Mouse (Mus musculus): Measurements from ENCODE around the gene Cntn4. TPM values are rescaled to one million over a fixed set of nuclear protein-coding genes. Genes with fewer than 3 reads are reported as not detected.

The Cntn4 gene
- polyA plus RNA-seq, 2 experiments: 1.2 to 1.9 TPM

- H3K27ac ChIP-seq (replicated peaks; ENCODE audit: low read depth, low read length): no peak overlapping the region
- H3K4me1 ChIP-seq (ENCODE audit: control insufficient read depth, insufficient read depth, low read length): no peaks in the 10 kb centered on the region
- WGBS: 80% methylated on average over 4 of the region's 4 CpGs
- H3K27me3 ChIP-seq (ENCODE audit: control insufficient read depth, insufficient read depth, low read length): no peaks in the 10 kb centered on the region
- TF ChIP-seq POLR2A (IDR thresholded peaks at IDR 0.05; ENCODE audit: borderline replicate concordance, extremely low read depth, insufficient read depth, insufficient read length): no peak
- no peaks in the 10 kb centered on the region for H3K9me3 ChIP-seq (ENCODE audit: control insufficient read depth, low read length)
- H3K36me3 ChIP-seq (ENCODE audit: control insufficient read depth, insufficient read depth, low read length): no peaks in the 10 kb centered on the region
- H3K9ac ChIP-seq (ENCODE audit: low read depth, low read length, severe bottlenecking): no peak overlapping the region
- H3K4me2 ChIP-seq (replicated peaks; ENCODE audit: low read depth, low read length, severe bottlenecking): no peak overlapping the region
- ATAC-seq (ENCODE audit: low FRiP score, low read depth): no peak
- H3K4me3 ChIP-seq (replicated peaks; ENCODE audit: low read length): no peak overlapping the region
- DNase-seq (ENCODE audit: low spot score): no peak
Observed at GRCm38 (mm10) chr6:106268723-106269122, 591.3 kb downstream of the Cntn4 start.

- no peak overlapping the region for H3K27ac ChIP-seq (replicated peaks; ENCODE audit: low read depth, low read length)
- H3K27me3 ChIP-seq (ENCODE audit: control insufficient read depth, insufficient read depth, low read length): no peaks in the 10 kb centered on the region
- no peak for TF ChIP-seq POLR2A (IDR thresholded peaks at IDR 0.05; ENCODE audit: borderline replicate concordance, extremely low read depth, insufficient read depth, insufficient read length)
- no peaks in the 10 kb centered on the region for H3K4me1 ChIP-seq (ENCODE audit: control insufficient read depth, insufficient read depth, low read length)
- H3K9ac ChIP-seq (ENCODE audit: low read depth, low read length, severe bottlenecking): no peak overlapping the region
- H3K4me3 ChIP-seq (replicated peaks; ENCODE audit: low read length): no peak overlapping the region
- WGBS: 85% methylated on average over 2 of the region's 2 CpGs
- no peak overlapping the region for H3K4me2 ChIP-seq (replicated peaks; ENCODE audit: low read depth, low read length, severe bottlenecking)
- no peaks in the 10 kb centered on the region for H3K9me3 ChIP-seq (ENCODE audit: control insufficient read depth, low read length)
- H3K36me3 ChIP-seq (ENCODE audit: control insufficient read depth, insufficient read depth, low read length): no peaks in the 10 kb centered on the region
- ATAC-seq (ENCODE audit: low FRiP score, low read depth): no peak
- no peak for DNase-seq (ENCODE audit: low spot score)
Observed at GRCm38 (mm10) chr6:106277139-106277538, 599.7 kb downstream of the Cntn4 start.

DNA sequence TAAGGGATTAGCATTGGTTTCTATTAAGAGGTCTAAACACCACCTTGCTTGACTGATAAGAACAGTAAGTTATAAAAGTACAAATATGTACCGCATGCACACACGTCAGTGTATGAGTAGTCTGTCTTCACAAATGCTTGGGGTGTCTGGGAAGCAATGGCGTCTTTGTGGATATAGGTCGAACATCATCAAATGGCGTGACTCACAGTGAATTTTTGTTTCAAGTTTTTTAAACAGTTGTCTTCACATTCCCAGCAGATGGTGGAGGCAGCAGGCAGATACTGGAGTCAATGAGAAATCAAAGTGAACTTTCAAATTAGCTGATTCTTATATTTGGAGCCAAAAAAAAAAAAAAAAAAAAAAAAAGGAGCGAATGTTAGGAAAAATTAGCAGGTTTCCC lies 604.2 kb downstream of the Cntn4 start:
- no peak for TF ChIP-seq POLR2A (IDR thresholded peaks at IDR 0.05; ENCODE audit: borderline replicate concordance, extremely low read depth, insufficient read depth, insufficient read length)
- ATAC-seq (ENCODE audit: low FRiP score, low read depth) (no peak), DNase-seq (ENCODE audit: low spot score) (no peak)
- Histone ChIP-seq H3K9ac (ENCODE audit: low read depth, low read length, severe bottlenecking) (no peak overlapping the region), H3K4me3 (replicated peaks; ENCODE audit: low read length) (no peak overlapping the region), H3K4me2 (replicated peaks; ENCODE audit: low read depth, low read length, severe bottlenecking) (no peak overlapping the region), H3K4me1 (ENCODE audit: control insufficient read depth, insufficient read depth, low read length) (no peaks in the 10 kb centered on the region), H3K9me3 (ENCODE audit: control insufficient read depth, low read length) (no peaks in the 10 kb centered on the region), H3K27me3 (ENCODE audit: control insufficient read depth, insufficient read depth, low read length) (no peaks in the 10 kb centered on the region), H3K36me3 (ENCODE audit: control insufficient read depth, insufficient read depth, low read length) (no peaks in the 10 kb centered on the region), H3K27ac (replicated peaks; ENCODE audit: low read depth, low read length) (no peak overlapping the region)
- WGBS: 91% methylated on average over 6 of the region's 6 CpGs

GRCm38 (mm10) chr6:106283815-106284214 lies 606.4 kb downstream of the Cntn4 start:
- H3K9me3 ChIP-seq (ENCODE audit: control insufficient read depth, low read length): no peaks in the 10 kb centered on the region
- no peaks in the 10 kb centered on the region for H3K4me1 ChIP-seq (ENCODE audit: control insufficient read depth, insufficient read depth, low read length)
- TF ChIP-seq POLR2A (IDR thresholded peaks at IDR 0.05; ENCODE audit: borderline replicate concordance, extremely low read depth, insufficient read depth, insufficient read length): no peak
- no peak overlapping the region for H3K27ac ChIP-seq (replicated peaks; ENCODE audit: low read depth, low read length)
- no peaks in the 10 kb centered on the region for H3K27me3 ChIP-seq (ENCODE audit: control insufficient read depth, insufficient read depth, low read length)
- WGBS: 62% methylated on average over 1 of the region's 1 CpGs
- H3K4me2 ChIP-seq (replicated peaks; ENCODE audit: low read depth, low read length, severe bottlenecking): no peak overlapping the region
- H3K9ac ChIP-seq (ENCODE audit: low read depth, low read length, severe bottlenecking): no peak overlapping the region
- H3K4me3 ChIP-seq (replicated peaks; ENCODE audit: low read length): no peak overlapping the region
- H3K36me3 ChIP-seq (ENCODE audit: control insufficient read depth, insufficient read depth, low read length): no peaks in the 10 kb centered on the region
- ATAC-seq (ENCODE audit: low FRiP score, low read depth) (no peak), DNase-seq (ENCODE audit: low spot score) (no peak)

GRCm38 (mm10) chr6:106299451-106299850 lies 622.0 kb downstream of the Cntn4 start:
- Histone ChIP-seq H3K9me3 (ENCODE audit: control insufficient read depth, low read length) (no peaks in the 10 kb centered on the region), H3K4me2 (replicated peaks; ENCODE audit: low read depth, low read length, severe bottlenecking) (no peak overlapping the region), H3K27ac (replicated peaks; ENCODE audit: low read depth, low read length) (no peak overlapping the region), H3K9ac (ENCODE audit: low read depth, low read length, severe bottlenecking) (no peak overlapping the region), H3K4me3 (replicated peaks; ENCODE audit: low read length) (no peak overlapping the region), H3K27me3 (ENCODE audit: control insufficient read depth, insufficient read depth, low read length) (no peaks in the 10 kb centered on the region), H3K4me1 (ENCODE audit: control insufficient read depth, insufficient read depth, low read length) (no peaks in the 10 kb centered on the region), H3K36me3 (ENCODE audit: control insufficient read depth, insufficient read depth, low read length) (no peaks in the 10 kb centered on the region)
- DNase-seq (ENCODE audit: low spot score): no peak
- 69% methylated on average over 1 of the region's 1 CpGs for WGBS
- no peak for ATAC-seq (ENCODE audit: low FRiP score, low read depth)
- no peak for TF ChIP-seq POLR2A (IDR thresholded peaks at IDR 0.05; ENCODE audit: borderline replicate concordance, extremely low read depth, insufficient read depth, insufficient read length)

DNA sequence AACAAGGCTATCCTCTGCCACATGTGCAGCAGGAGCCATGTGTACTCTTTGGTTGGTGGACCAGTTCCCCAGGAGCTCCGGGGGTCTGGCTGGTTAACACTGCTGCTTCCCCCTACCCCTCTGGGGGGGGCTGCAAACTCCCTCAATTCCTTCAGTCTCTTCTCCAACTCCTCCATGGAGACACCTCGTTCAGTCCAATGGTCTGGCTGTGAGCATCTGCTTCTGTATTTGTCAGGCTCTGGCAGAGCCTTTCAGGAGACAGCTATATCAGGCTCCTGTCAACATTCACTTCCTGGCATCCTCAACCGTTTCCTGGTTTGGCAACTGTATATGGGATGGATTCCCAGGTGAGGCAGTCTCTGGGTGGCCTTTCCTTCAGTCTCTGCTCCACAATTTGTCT lies 622.7 kb downstream of the Cntn4 start:
- no peaks in the 10 kb centered on the region for H3K27me3 ChIP-seq (ENCODE audit: control insufficient read depth, insufficient read depth, low read length)
- H3K36me3 ChIP-seq (ENCODE audit: control insufficient read depth, insufficient read depth, low read length): no peaks in the 10 kb centered on the region
- no peaks in the 10 kb centered on the region for H3K4me1 ChIP-seq (ENCODE audit: control insufficient read depth, insufficient read depth, low read length)
- DNase-seq (ENCODE audit: low spot score): no peak
- H3K9me3 ChIP-seq (ENCODE audit: control insufficient read depth, low read length): no peaks in the 10 kb centered on the region
- no peak overlapping the region for H3K4me2 ChIP-seq (replicated peaks; ENCODE audit: low read depth, low read length, severe bottlenecking)
- 64% methylated on average over 3 of the region's 3 CpGs for WGBS
- H3K27ac ChIP-seq (replicated peaks; ENCODE audit: low read depth, low read length): no peak overlapping the region
- no peak for ATAC-seq (ENCODE audit: low FRiP score, low read depth)
- H3K4me3 ChIP-seq (replicated peaks; ENCODE audit: low read length): no peak overlapping the region
- no peak overlapping the region for H3K9ac ChIP-seq (ENCODE audit: low read depth, low read length, severe bottlenecking)
- TF ChIP-seq POLR2A (IDR thresholded peaks at IDR 0.05; ENCODE audit: borderline replicate concordance, extremely low read depth, insufficient read depth, insufficient read length): no peak
